Mouse (Mus musculus): ENCODE measurements around the gene Mfap2.
A peak's percentile ranks its signal among the peaks of the same experiment; 100 is the strongest.

Mfap2 gene

DNA sequence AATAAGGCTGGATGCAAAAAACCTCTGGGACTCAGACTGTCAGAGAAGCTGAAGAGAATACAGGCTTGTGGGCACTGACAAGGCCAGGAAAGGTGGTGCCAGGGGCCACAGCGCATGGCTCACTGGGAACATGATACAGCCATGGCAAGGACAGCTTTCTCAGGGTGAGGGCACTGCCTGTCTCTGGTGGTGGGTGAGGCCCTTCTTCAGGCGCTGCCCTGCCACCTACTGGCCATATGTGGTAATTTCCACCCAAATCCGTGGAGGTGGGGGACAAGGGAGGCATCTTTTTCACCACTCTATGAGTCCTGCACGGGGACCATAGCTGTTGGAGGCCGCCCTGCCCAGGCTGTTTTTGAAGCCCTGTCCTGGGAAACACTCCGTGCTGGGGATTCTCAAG lies 21.5 kb downstream of the Mfap2 start:
- DNase-seq, result peak; percentile 87

DNA sequence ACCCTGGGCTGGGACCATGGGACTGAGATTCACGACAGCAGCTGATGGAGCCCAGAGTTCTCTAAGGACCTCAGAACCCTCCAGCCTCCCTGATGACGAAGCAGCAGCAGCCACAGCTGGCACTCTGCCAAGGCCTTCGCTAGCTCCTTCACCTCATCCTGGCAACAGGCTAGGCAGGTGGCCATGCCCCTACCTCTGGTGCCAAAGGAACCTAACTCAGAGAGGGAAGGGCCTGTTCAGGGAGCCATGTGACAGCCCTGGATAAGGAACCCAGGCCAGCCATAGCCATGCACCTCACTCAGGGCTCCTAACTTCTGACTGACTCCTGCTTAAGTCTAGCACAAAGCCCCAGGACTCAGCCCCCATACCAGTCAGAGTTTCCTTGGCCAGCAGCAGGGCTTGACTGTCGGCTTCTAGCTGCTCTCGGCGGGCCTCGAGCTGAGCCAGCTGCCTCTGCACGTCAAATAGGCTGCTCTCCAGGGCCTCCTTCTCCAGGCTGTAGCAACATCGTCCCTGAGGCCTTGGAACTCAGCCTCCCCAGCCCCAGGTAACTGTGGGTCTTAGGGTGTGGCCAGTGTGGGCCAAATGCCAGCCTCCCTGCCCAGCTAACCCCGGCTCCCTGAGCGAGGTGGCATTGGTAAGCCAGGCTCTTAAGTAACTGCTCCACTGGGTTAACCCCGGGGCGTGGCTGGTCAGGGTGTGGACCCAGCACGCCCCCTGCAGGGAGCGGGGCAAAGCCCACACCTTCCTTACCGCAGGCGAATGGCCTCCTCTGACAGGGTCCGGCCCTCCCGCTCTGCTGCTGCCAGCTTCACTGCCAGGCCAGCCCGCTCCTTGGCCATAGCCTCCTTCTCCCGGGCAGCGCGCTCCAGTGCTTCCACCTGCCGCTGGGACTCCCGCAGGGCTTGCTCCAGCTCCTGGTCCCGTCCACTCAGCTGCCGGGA lies 23.7 kb downstream of the Mfap2 start:
- DNase-seq, result no peak

- no peak for DNase-seq
These were observed 30.9 kb downstream of the Mfap2 start for GRCm38 (mm10) chr4:141041117-141041516.

- peak; percentile 82 for DNase-seq
These were observed 34.6 kb downstream of the Mfap2 start for GRCm38 (mm10) chr4:141044816-141045215.

DNA sequence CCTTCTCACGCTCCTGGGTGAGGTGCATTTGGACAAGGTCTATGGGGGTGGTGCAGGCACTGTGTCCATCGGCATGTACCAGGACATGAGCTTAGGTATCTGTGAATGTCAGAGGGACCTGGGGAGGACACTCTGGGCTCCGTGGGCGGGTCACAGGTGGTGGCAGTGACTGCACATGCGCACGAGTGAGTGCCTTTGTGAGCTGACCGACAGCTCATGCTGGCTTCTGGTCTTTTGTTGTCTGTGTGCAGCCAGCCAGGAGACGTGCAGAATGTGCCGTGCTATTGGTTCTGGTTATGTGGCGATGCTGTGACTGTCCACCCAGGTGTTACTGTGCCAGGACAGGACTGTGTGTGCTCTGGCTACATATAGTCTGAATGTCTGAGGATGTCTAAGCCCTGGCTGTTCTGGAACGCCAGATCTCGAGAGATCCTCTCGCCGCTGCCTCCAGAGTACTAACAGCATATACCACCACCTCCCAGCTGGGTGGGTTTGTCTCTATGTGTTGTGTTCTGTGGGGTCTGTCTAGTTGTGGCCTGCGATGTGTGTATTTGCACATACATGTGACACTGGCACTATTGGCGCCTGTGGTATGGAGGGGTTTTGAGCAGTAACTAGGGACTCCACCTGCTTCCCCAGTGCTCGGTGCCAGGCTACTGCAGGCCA lies 38.7 kb downstream of the Mfap2 start:
- DNase-seq, result peak; percentile 50

GRCm38 (mm10) chr4:141049476-141049835 lies 39.2 kb downstream of the Mfap2 start:
- peak; percentile 93 for DNase-seq

- no peak for DNase-seq
These were observed 42.2 kb downstream of the Mfap2 start for GRCm38 (mm10) chr4:141052442-141052841.

- peak; percentile 72 for DNase-seq
These were observed 42.9 kb downstream of the Mfap2 start for GRCm38 (mm10) chr4:141053138-141053537.

DNA sequence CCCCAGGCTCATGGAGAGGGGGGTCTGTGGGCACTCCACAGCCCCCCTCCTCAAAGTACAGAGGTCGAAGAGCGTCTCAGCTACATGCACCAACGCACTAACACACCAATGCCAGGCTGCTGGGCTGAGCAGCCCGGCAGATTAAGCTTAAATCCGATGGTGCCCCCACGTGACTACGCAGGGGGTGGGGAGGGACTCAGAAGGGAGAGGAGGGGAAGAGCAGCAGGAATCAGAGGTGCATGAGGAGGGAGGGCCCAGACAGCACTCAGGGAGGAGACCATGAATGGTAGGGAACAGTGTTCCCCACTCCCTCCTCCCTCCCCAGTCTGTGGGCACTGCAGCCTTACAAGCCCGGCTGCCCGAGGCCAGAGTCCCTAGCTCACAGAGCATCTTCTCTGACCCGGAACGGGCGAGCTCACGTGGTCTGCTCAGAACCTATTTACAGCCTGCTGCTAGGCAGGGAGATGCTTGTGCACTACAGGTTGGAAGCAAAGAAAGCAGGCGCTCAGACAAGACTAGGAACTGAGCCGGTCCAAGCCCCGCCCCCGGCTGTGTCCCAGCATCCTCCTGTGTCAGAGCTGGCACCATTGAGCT lies 43.4 kb downstream of the Mfap2 start:
- peak; percentile 93 for DNase-seq

DNA sequence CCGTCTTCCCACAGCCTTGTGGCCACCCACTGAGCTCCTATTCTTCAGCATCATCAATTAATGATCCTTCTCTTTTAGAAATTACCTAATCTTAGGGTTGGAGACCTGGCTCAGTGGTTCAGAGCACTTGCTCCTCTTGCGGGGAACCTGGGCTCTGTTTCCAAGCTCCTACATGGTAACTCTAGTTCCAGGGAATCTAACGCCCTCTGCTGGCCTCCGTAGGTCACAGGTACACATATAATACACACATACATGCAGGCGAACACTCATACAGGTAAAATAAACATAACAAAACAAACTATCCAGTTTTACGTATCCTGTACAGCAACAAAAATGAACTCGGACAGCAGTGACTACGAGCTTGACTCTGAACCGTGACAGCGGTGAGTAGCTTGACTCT lies 46.8 kb downstream of the Mfap2 start:
- no peak for DNase-seq

DNA sequence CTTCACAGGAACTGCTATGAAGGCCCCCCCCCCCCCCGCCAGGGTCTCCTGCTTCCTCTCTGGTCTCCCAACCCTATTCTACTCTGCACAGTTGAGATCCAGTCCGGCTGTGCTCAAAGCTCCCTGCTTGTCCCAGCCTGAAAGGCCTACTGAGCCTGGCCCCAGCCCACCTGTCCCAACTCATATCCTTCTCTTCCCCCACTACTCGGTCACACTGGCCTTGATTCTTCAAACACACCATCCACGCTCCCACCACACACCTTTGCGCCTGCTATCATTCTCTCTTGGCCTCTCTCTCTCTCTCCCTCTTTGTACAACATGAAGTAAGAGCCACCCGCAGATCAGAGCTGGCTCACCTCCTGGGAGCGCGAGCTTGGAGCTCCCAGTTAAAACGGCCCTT lies 48.6 kb downstream of the Mfap2 start:
- no peak for DNase-seq

- no peak for DNase-seq
These were observed 49.6 kb downstream of the Mfap2 start for GRCm38 (mm10) chr4:141059616-141060425.

GRCm38 (mm10) chr4:141060426-141061301 lies 50.4 kb downstream of the Mfap2 start, which contains the start of gene Crocc:
Gene Crocc, minus strand, starts transcription at chr4:141060550.
- DNase-seq, result peak; percentile 99

DNA sequence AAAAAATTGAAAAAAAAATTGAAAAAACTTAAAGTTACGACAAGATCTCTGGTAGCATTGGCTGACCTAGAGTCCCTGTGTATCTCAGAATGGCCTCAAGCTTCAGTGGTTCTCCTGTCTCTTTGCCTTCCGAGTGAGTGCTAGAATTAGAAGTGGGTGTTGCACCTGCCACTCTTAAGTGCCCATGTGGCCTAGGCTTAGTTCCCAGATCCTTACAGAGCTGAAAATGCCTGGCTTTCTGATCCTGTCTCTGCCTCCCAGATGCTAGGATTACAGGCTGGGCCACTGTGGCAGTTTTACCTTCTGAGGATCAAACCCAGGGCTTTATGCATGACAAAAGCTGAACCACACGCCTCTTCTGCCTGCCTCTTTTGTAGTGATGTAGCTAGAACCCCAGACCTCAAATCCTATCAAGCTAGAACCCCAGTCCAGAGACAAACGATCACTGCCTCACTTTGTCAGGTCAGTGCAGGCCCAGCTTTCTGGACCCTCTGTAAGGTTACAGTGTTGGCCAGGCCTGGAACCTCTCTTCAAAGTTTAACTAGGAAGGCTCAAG lies 54.0 kb downstream of the Mfap2 start:
- DNase-seq, result no peak

DNA sequence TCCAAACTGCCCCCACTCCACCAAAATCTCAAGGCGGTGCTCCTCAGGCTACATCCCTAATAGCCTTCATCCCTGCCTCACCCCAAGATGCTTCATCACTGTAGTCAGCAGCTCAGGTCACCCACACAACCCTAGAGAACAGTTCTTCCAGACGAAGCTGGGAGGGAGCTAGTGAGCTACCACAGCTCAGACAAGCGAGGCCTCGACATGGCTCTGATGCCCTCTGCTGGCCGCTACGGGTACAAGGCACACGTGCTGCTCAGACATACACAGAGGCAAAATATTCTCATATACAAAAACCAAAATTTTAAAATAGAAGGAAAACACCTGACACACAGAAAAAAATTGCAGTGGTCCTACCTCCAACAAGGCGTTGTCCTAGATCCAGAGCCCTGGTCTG lies 54.9 kb downstream of the Mfap2 start:
- DNase-seq, result peak; percentile 91

Data from retina, postnatal 1 day (tissue).